Mouse (Mus musculus): ENCODE measurements around the gene B4galt5. TPM values are rescaled to one million over a fixed set of nuclear protein-coding genes. Genes with fewer than 3 reads are reported as not detected.

Gene B4galt5
- polyA plus RNA-seq, 1 experiment from 2014 or later, result 7.3 TPM

- no peak overlapping the region for H3K27ac ChIP-seq (replicated peaks)
These were observed 84.0 kb downstream of the B4galt5 start for GRCm38 (mm10) chr2:167265021-167265420.

GRCm38 (mm10) chr2:167263931-167264330 lies 85.1 kb downstream of the B4galt5 start:
- peak overlapping the region; percentile 30; the same call in 1 of the 2 replicates for H3K27ac ChIP-seq (replicated peaks)
- peaks cover 14% of the 10 kb centered on the region for H3K4me1 ChIP-seq
- WGBS, result 87% methylated on average over 11 of the region's 11 CpGs
- H3K27me3 ChIP-seq (replicated peaks; ENCODE audit: low read depth, poor library complexity, severe bottlenecking), result no peaks in the 10 kb centered on the region
- no peaks in the 10 kb centered on the region for H3K9me3 ChIP-seq
- H3K4me3 ChIP-seq, result no peak overlapping the region
- no peaks in the 10 kb centered on the region for H3K36me3 ChIP-seq (replicated peaks)
- no peak for DNase-seq (ENCODE audit: low spot score)

More at GRCm38 (mm10) chr2:167265021-167265420, 84.0 kb downstream of the B4galt5 start:
- WGBS, result 89% methylated on average over 2 of the region's 2 CpGs
- Histone ChIP-seq H3K27me3 (replicated peaks; ENCODE audit: low read depth, poor library complexity, severe bottlenecking) (no peaks in the 10 kb centered on the region), H3K9me3 (no peaks in the 10 kb centered on the region), H3K4me3 (no peak overlapping the region), H3K36me3 (replicated peaks) (no peaks in the 10 kb centered on the region), H3K4me1 (peaks cover 14% of the 10 kb centered on the region)
- no peak for DNase-seq (ENCODE audit: low spot score)

GRCm38 (mm10) chr2:167263040-167263810 lies 85.8 kb downstream of the B4galt5 start:
- Histone ChIP-seq H3K9me3 (no peaks in the 10 kb centered on the region), H3K4me1 (peaks cover 14% of the 10 kb centered on the region), H3K27ac (replicated peaks) (no peak overlapping the region), H3K36me3 (replicated peaks) (no peaks in the 10 kb centered on the region), H3K27me3 (replicated peaks; ENCODE audit: low read depth, poor library complexity, severe bottlenecking) (no peaks in the 10 kb centered on the region), H3K4me3 (no peak overlapping the region)
- WGBS, result 88% methylated on average over 8 of the region's 8 CpGs
- DNase-seq (ENCODE audit: low spot score), result no peak

GRCm38 (mm10) chr2:167262433-167262832 lies 86.5 kb downstream of the B4galt5 start:
- Histone ChIP-seq H3K4me3 (no peak overlapping the region), H3K9me3 (no peaks in the 10 kb centered on the region), H3K27ac (replicated peaks) (no peak overlapping the region), H3K36me3 (replicated peaks) (no peaks in the 10 kb centered on the region), H3K27me3 (replicated peaks; ENCODE audit: low read depth, poor library complexity, severe bottlenecking) (no peaks in the 10 kb centered on the region), H3K4me1 (peaks cover 14% of the 10 kb centered on the region)
- WGBS, result 93% methylated on average over 10 of the region's 10 CpGs
- no peak for DNase-seq (ENCODE audit: low spot score)

- H3K27me3 ChIP-seq (replicated peaks; ENCODE audit: low read depth, poor library complexity, severe bottlenecking), result no peaks in the 10 kb centered on the region
- no peak overlapping the region for H3K4me3 ChIP-seq
- no peaks in the 10 kb centered on the region for H3K9me3 ChIP-seq
- WGBS, result 82% methylated on average over 4 of the region's 4 CpGs
- DNase-seq (ENCODE audit: low spot score), result no peak
- no peaks in the 10 kb centered on the region for H3K36me3 ChIP-seq (replicated peaks)
- H3K27ac ChIP-seq (replicated peaks), result no peak overlapping the region
- peaks cover 18% of the 10 kb centered on the region for H3K4me1 ChIP-seq
These were observed 87.9 kb downstream of the B4galt5 start for GRCm38 (mm10) chr2:167261106-167261505.

- WGBS, result 49% methylated on average over 3 of the region's 3 CpGs
These were observed 91.2 kb downstream of the B4galt5 start for GRCm38 (mm10) chr2:167257790-167258189.

GRCm38 (mm10) chr2:167254808-167255207 lies 94.2 kb downstream of the B4galt5 start:
- no peak for DNase-seq (ENCODE audit: low spot score)
- Histone ChIP-seq H3K9me3 (no peaks in the 10 kb centered on the region), H3K36me3 (replicated peaks) (no peaks in the 10 kb centered on the region), H3K4me1 (peaks cover 42% of the 10 kb centered on the region), H3K27ac (replicated peaks) (0 out of 2 replicates have a peak overlapping the region, but pooled peaks have one; percentile 40), H3K27me3 (replicated peaks; ENCODE audit: low read depth, poor library complexity, severe bottlenecking) (no peaks in the 10 kb centered on the region), H3K4me3 (no peak overlapping the region)
- WGBS, result 81% methylated on average over 6 of the region's 6 CpGs

More at GRCm38 (mm10) chr2:167257790-167258189, 91.2 kb downstream of the B4galt5 start:
- Histone ChIP-seq H3K4me3 (no peak overlapping the region), H3K36me3 (replicated peaks) (no peaks in the 10 kb centered on the region), H3K4me1 (peaks cover 15% of the 10 kb centered on the region), H3K9me3 (no peaks in the 10 kb centered on the region), H3K27ac (replicated peaks) (no peak overlapping the region), H3K27me3 (replicated peaks; ENCODE audit: low read depth, poor library complexity, severe bottlenecking) (no peaks in the 10 kb centered on the region)
- DNase-seq (ENCODE audit: low spot score), result no peak

GRCm38 (mm10) chr2:167254185-167254584 lies 94.8 kb downstream of the B4galt5 start:
- 73% methylated on average over 7 of the region's 7 CpGs for WGBS
- no peak for DNase-seq (ENCODE audit: low spot score)
- no peak overlapping the region for H3K4me3 ChIP-seq

GRCm38 (mm10) chr2:167253476-167253875 lies 95.5 kb downstream of the B4galt5 start:
- Histone ChIP-seq H3K4me1 (peaks cover 46% of the 10 kb centered on the region), H3K27me3 (replicated peaks; ENCODE audit: low read depth, poor library complexity, severe bottlenecking) (no peaks in the 10 kb centered on the region), H3K27ac (replicated peaks) (no peak overlapping the region), H3K4me3 (no peak overlapping the region), H3K36me3 (replicated peaks) (no peaks in the 10 kb centered on the region), H3K9me3 (no peaks in the 10 kb centered on the region)
- no peak for DNase-seq (ENCODE audit: low spot score)
- WGBS, result 88% methylated on average over 5 of the region's 5 CpGs

More at GRCm38 (mm10) chr2:167254185-167254584, 94.8 kb downstream of the B4galt5 start:
- Histone ChIP-seq H3K4me1 (peaks cover 46% of the 10 kb centered on the region), H3K36me3 (replicated peaks) (no peaks in the 10 kb centered on the region), H3K27me3 (replicated peaks; ENCODE audit: low read depth, poor library complexity, severe bottlenecking) (no peaks in the 10 kb centered on the region), H3K9me3 (no peaks in the 10 kb centered on the region), H3K27ac (replicated peaks) (peak overlapping the region; percentile 40; the same call in 1 of the 2 replicates)

- H3K9me3 ChIP-seq, result no peaks in the 10 kb centered on the region
- H3K4me3 ChIP-seq, result no peak overlapping the region
- H3K27ac ChIP-seq (replicated peaks), result peak overlapping the region; percentile 75
- peaks cover 53% of the 10 kb centered on the region for H3K4me1 ChIP-seq
- DNase-seq (ENCODE audit: low spot score), result no peak
- no peaks in the 10 kb centered on the region for H3K27me3 ChIP-seq (replicated peaks; ENCODE audit: low read depth, poor library complexity, severe bottlenecking)
- no peaks in the 10 kb centered on the region for H3K36me3 ChIP-seq (replicated peaks)
- 44% methylated on average over 3 of the region's 3 CpGs for WGBS
These were observed 96.8 kb downstream of the B4galt5 start for GRCm38 (mm10) chr2:167252057-167252687.

- H3K4me3 ChIP-seq, result 0 out of 2 replicates have a peak overlapping the region, but pooled peaks have one; percentile 5
- no peaks in the 10 kb centered on the region for H3K36me3 ChIP-seq (replicated peaks)
- peak overlapping the region; percentile 72 for H3K27ac ChIP-seq (replicated peaks)
- H3K27me3 ChIP-seq (replicated peaks; ENCODE audit: low read depth, poor library complexity, severe bottlenecking), result no peaks in the 10 kb centered on the region
- peaks cover 50% of the 10 kb centered on the region for H3K4me1 ChIP-seq
- DNase-seq (ENCODE audit: low spot score), result peak; percentile 43
- WGBS, result 35% methylated on average over 7 of the region's 7 CpGs
- H3K9me3 ChIP-seq, result no peaks in the 10 kb centered on the region
These were observed 98.1 kb downstream of the B4galt5 start for GRCm38 (mm10) chr2:167250736-167251337.

- Histone ChIP-seq H3K9me3 (no peaks in the 10 kb centered on the region), H3K27ac (replicated peaks) (peak overlapping the region; percentile 72), H3K36me3 (replicated peaks) (no peaks in the 10 kb centered on the region), H3K4me3 (0 out of 2 replicates have a peak overlapping the region, but pooled peaks have one; percentile 5), H3K4me1 (peaks cover 50% of the 10 kb centered on the region), H3K27me3 (replicated peaks; ENCODE audit: low read depth, poor library complexity, severe bottlenecking) (no peaks in the 10 kb centered on the region)
- WGBS, result 48% methylated on average over 11 of the region's 11 CpGs
- no peak for DNase-seq (ENCODE audit: low spot score)
These were observed 98.8 kb downstream of the B4galt5 start for GRCm38 (mm10) chr2:167250003-167250735.
